ENCODE assay signal across 1 mouse cellular context in the genomic region with DNA sequence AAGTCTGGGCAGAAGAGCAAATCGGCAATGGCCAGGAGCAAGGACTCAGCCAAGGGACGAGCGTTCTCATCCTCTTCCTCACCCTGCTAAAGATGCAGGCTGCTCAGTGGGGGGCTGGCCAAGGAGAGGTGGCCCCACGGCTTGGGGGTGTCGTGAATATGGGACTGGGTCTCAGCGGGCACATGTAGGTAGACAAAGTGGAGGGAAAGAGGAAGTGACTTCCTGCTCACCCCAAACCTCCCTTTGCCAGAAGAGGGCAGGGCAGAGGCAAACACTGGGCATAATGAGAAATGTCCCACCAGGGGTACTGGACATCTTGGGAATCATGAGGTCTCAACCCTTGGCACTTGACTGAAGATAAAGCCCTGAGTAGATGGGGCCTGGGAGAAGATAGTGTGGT.
TF ChIP-seq lines count a peak whose summit lies in the region.

No protein-coding gene starts in this region.

TF ChIP-seq in CH12.LX, 34 proteins besides CTCF, POLR2A, EP300 and RAD21:
- TF ChIP-seq MEF2A (IDR thresholded peaks at IDR 0.05; ENCODE audit: borderline replicate concordance, low read depth, low read length) (no peak), TCF12 (IDR thresholded peaks at IDR 0.05; ENCODE audit: low read depth, low read length) (no peak), UBTF (IDR thresholded peaks at IDR 0.05; ENCODE audit: low read depth, low read length) (no peak), ELF1 (IDR thresholded peaks at IDR 0.05; ENCODE audit: low read depth, low read length) (peak; percentile 59; the same call in 1 of the 2 replicates), MXI1 (IDR thresholded peaks at IDR 0.05; ENCODE audit: low read depth, low read length) (no peak), MYC (IDR thresholded peaks at IDR 0.05; ENCODE audit: low read depth, low read length) (no peak), ZKSCAN1 (IDR thresholded peaks at IDR 0.05; ENCODE audit: borderline replicate concordance, low read depth, low read length) (no peak), USF1 (IDR thresholded peaks at IDR 0.05; ENCODE audit: low read depth, low read length) (no peak), JUND (conservative IDR thresholded peaks at IDR 0.05; ENCODE audit: low read depth, low read length) (no peak), MAFK (IDR thresholded peaks at IDR 0.05; ENCODE audit: insufficient replicate concordance, low read length) (no peak), MAX (IDR thresholded peaks at IDR 0.05; ENCODE audit: low read length) (0 out of 2 replicates have a peak, but pooled peaks have one; percentile 31), CHD1 (IDR thresholded peaks at IDR 0.05; ENCODE audit: low read depth, low read length) (no peak), BHLHE40 (IDR thresholded peaks at IDR 0.05; ENCODE audit: low read depth, low read length) (no peak), ZMIZ1 (IDR thresholded peaks at IDR 0.05; ENCODE audit: low read depth, low read length) (no peak), ZNF384 (IDR thresholded peaks at IDR 0.05; ENCODE audit: low read depth, low read length) (no peak), RCOR1 (conservative IDR thresholded peaks at IDR 0.05; ENCODE audit: low read depth, low read length) (no peak), MAZ (IDR thresholded peaks at IDR 0.05; ENCODE audit: low read depth, low read length) (no peak), POLR2AphosphoS2 (IDR thresholded peaks at IDR 0.05; ENCODE audit: low read depth, low read length) (no peak), ETS1 (conservative IDR thresholded peaks at IDR 0.05; ENCODE audit: low read depth, low read length) (no peak), ZC3H11A (IDR thresholded peaks at IDR 0.05; ENCODE audit: low read depth, low read length) (no peak), SMC3 (IDR thresholded peaks at IDR 0.05; ENCODE audit: low read depth, low read length) (peak; percentile 45; the same call in 1 of the 2 replicates), GABPA (IDR thresholded peaks at IDR 0.05; ENCODE audit: insufficient replicate concordance, low read depth, low read length) (no peak), JUN (IDR thresholded peaks at IDR 0.05; ENCODE audit: insufficient read depth, low read depth, low read length) (no peak), KAT2A (IDR thresholded peaks at IDR 0.05; ENCODE audit: insufficient replicate concordance, low read length) (no peak), E2F4 (IDR thresholded peaks at IDR 0.05; ENCODE audit: insufficient replicate concordance, low read depth, low read length) (no peak)
